Mouse (Mus musculus): ENCODE results near the gene Dnm3.

Dnm3 gene

GRCm38 (mm10) chr1:162011523-162012245, 466.1 kb downstream of the Dnm3 start:
- in situ Hi-C loops (cut with MboI; ENCODE audit: unreplicated experiment in 2 of 2) = no loop called here

- in situ Hi-C loops (cut with MboI; ENCODE audit: unreplicated experiment in 2 of 2) = loop anchor here in 1 of 2 experiments (10.0 kb wide), 1 partner anchor 656 kb away; no protein-coding TSS in a partner anchor
Measured at GRCm38 (mm10) chr1:162009086-162009485, 468.7 kb downstream of the Dnm3 start.

GRCm38 (mm10) chr1:162008631-162009067, 469.2 kb downstream of the Dnm3 start:
- in situ Hi-C loops (cut with MboI; ENCODE audit: unreplicated experiment in 2 of 2) = loop anchor here in 1 of 2 experiments (10.0 kb wide), 1 partner anchor 656 kb away; no protein-coding TSS in a partner anchor

DNA sequence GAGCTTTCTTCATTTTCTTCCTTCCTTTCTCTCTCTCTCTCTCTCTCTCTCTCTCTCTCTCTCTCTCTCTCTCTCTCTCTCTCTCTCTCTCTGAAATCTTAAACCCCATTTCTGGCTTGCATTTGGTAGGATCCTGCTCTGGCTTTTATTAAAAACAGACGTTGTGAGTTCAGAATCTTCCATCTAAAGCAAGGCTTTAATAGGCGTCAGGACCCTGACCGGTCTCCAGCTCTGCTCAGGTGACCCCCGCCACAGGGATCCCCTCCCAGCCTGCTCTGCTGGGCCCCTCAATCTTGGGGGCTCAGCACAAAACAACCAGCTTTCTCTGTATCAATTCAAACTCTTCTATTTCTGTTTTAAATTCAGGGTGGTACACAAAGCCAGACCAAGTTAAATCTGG, 469.6 kb downstream of the Dnm3 start:
- in situ Hi-C loops (cut with MboI; ENCODE audit: unreplicated experiment in 2 of 2) = loop anchor here in 1 of 2 experiments (10.0 kb wide), 1 partner anchor 657 kb away; no protein-coding TSS in a partner anchor

GRCm38 (mm10) chr1:162006109-162006508, 471.7 kb downstream of the Dnm3 start:
- in situ Hi-C loops (cut with MboI; ENCODE audit: unreplicated experiment in 2 of 2) = loop anchor here in 1 of 2 experiments (10.0 kb wide), 1 partner anchor 659 kb away; no protein-coding TSS in a partner anchor

- in situ Hi-C loops (cut with MboI; ENCODE audit: unreplicated experiment in 2 of 2) = loop anchor here (5.0 to 10.0 kb wide), 2 partner anchors 307 to 660 kb away; no protein-coding TSS in a partner anchor
Measured at GRCm38 (mm10) chr1:162004821-162005770, 472.7 kb downstream of the Dnm3 start.

GRCm38 (mm10) chr1:162004518-162004780, 473.4 kb downstream of the Dnm3 start:
- in situ Hi-C loops (cut with MboI; ENCODE audit: unreplicated experiment in 2 of 2) = loop anchor here (5.0 to 10.0 kb wide), 2 partner anchors 308 to 660 kb away; no protein-coding TSS in a partner anchor

- in situ Hi-C loops (cut with MboI; ENCODE audit: unreplicated experiment in 2 of 2) = loop anchor here (5.0 to 10.0 kb wide), 2 partner anchors 308 to 661 kb away; no protein-coding TSS in a partner anchor
Measured at GRCm38 (mm10) chr1:162003729-162004517, 473.9 kb downstream of the Dnm3 start.

GRCm38 (mm10) chr1:162001328-162001727, 476.5 kb downstream of the Dnm3 start:
- in situ Hi-C loops (cut with MboI; ENCODE audit: unreplicated experiment in 2 of 2) = loop anchor here (5.0 to 10.0 kb wide), 2 partner anchors 311 to 663 kb away; no protein-coding TSS in a partner anchor

DNA sequence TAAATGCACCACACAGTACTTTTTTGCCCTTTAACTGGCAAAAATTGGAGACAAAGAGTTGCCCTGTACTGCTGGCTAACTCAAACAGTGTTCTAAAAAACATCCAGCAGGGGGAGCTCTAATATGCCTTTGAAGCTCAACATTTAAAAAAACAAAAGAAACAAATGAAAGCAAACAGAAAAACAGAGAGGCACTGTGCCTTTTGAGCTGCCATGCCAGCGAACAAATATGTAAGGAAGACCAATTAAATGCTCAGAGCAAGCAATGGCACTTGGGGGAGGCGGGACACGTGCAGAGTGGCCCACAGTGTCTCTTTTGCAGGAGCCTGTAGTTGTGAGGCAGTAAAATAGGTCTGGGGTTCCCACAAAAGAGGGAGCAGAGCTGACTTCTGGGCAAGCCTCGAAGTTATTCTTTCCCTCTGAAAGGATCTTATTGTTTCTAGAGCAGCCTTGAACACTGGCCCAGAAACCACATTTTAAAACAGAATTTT, 477.9 kb downstream of the Dnm3 start:
- in situ Hi-C loops (cut with MboI; ENCODE audit: unreplicated experiment in 2 of 2) = loop anchor here (5.0 to 25.0 kb wide), 5 partner anchors 312 to 763 kb away; partner anchors contain the start of genes Mettl13 (in 1 of the 2) and Tnfsf4 (in 1 of the 2)

DNA sequence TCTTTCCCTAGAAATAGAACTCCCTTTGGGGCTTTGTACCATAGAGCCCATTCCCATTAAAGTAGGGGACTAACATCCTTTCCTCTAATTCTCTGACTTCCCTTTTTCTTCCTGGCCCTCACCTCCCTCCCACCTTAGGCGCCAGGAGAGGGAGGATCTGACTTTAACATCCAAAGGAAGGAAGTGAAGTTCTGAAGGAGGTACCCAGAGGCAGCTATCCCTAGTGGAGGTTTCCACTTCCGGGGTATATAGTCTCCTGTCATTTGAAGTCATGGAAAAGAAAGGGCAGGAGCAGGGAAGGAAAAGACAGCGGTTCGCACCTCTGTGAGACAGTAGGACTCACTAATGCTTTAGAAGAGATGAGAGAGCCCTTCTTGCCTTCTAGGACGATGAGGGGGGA, 478.5 kb downstream of the Dnm3 start:
- in situ Hi-C loops (cut with MboI; ENCODE audit: unreplicated experiment in 2 of 2) = loop anchor here in 1 of 2 experiments (25.0 kb wide), 3 partner anchors 538 to 762 kb away; partner anchors contain the start of genes Mettl13 and Tnfsf4

- in situ Hi-C loops (cut with MboI; ENCODE audit: unreplicated experiment in 2 of 2) = loop anchor here in 1 of 2 experiments (25.0 kb wide), 3 partner anchors 539 to 761 kb away; partner anchors contain the start of genes Mettl13 and Tnfsf4
Measured at GRCm38 (mm10) chr1:161998781-161999180, 479.1 kb downstream of the Dnm3 start.

GRCm38 (mm10) chr1:161992389-161992788, 485.4 kb downstream of the Dnm3 start:
- in situ Hi-C loops (cut with MboI; ENCODE audit: unreplicated experiment in 2 of 2) = loop anchor here in 1 of 2 experiments (25.0 kb wide), 3 partner anchors 545 to 755 kb away; partner anchors contain the start of genes Mettl13 and Tnfsf4

GRCm38 (mm10) chr1:161991846-161992245, 486.0 kb downstream of the Dnm3 start:
- in situ Hi-C loops (cut with MboI; ENCODE audit: unreplicated experiment in 2 of 2) = loop anchor here in 1 of 2 experiments (25.0 kb wide), 3 partner anchors 545 to 755 kb away; partner anchors contain the start of genes Mettl13 and Tnfsf4

GRCm38 (mm10) chr1:161990684-161991578, 486.9 kb downstream of the Dnm3 start:
- in situ Hi-C loops (cut with MboI; ENCODE audit: unreplicated experiment in 2 of 2) = loop anchor here in 1 of 2 experiments (25.0 kb wide), 3 partner anchors 546 to 754 kb away; partner anchors contain the start of genes Mettl13 and Tnfsf4

- in situ Hi-C loops (cut with MboI; ENCODE audit: unreplicated experiment in 2 of 2) = loop anchor here in 1 of 2 experiments (25.0 kb wide), 3 partner anchors 553 to 747 kb away; partner anchors contain the start of genes Mettl13 and Tnfsf4
Measured at GRCm38 (mm10) chr1:161983979-161984566, 493.8 kb downstream of the Dnm3 start.

DNA sequence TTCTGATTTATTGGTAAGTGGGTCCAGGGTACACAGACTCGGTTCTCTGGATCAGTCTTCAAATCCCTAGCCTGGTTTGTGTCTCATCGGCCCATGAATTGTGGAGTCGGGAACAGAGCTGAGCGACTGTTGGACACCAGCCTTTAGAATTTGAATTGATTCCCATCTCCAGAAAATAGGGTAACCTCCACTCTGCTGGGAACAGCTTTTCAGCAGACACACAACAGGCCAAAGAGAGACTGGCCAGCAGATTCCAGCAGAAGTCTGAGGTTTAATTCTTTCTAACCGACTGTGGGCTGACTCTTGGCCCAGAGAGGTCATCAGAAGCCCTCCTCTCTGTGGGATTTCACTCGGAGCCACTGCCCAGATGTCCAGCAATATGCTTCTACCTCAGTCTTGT, 494.4 kb downstream of the Dnm3 start:
- in situ Hi-C loops (cut with MboI; ENCODE audit: unreplicated experiment in 2 of 2) = loop anchor here in 1 of 2 experiments (25.0 kb wide), 3 partner anchors 554 to 746 kb away; partner anchors contain the start of genes Mettl13 and Tnfsf4
